Mouse (Mus musculus) kidney, embryonic 16.5 days (tissue): ENCODE results near the gene Ttc23. TPM values are rescaled to one million over a fixed set of nuclear protein-coding genes. Genes with fewer than 3 reads are reported as not detected.

Experiments
- ATAC-seq: fragments of 200-750 bp; cut with Nextera tagmentation; 2 replicates; pipeline ENCODE4 v1.8.0; 2017; ENCODE audit warnings: moderate TSS enrichment; ENCODE audit not compliant: low FRiP score, low TSS enrichment
- H3K27ac ChIP-seq: fragments of 300-500 bp; sonication (generic); 2 replicates; pipeline ENCODE4 v1.5.1; 2014; ENCODE audit warnings: low read length
- H3K27me3 ChIP-seq: fragments of 300-500 bp; sonication (generic); 2 replicates; pipeline ENCODE4 v1.6.1; 2014; ENCODE audit warnings: low read length, control low read depth, mixed read lengths; ENCODE audit not compliant: insufficient read depth
- H3K36me3 ChIP-seq: fragments of 300-500 bp; sonication (generic); 2 replicates; pipeline ENCODE4 v1.6.1; 2014; ENCODE audit warnings: low read length, control low read depth, mixed read lengths; ENCODE audit not compliant: insufficient read depth
- H3K4me1 ChIP-seq: fragments of 300-500 bp; sonication (generic); 2 replicates; pipeline ENCODE4 v1.6.1; 2014; ENCODE audit warnings: low read length, control low read depth, mixed read lengths; ENCODE audit not compliant: insufficient read depth
- H3K4me2 ChIP-seq: fragments of 300-500 bp; sonication (generic); replicated peaks from 2 replicates; pipeline ENCODE4 v1.6.1; 2014; ENCODE audit warnings: low read depth, low read length
- H3K4me3 ChIP-seq: fragments of 300-500 bp; sonication (generic); 2 replicates; pipeline ENCODE4 v1.5.1; 2014; ENCODE audit warnings: mild to moderate bottlenecking, low read length
- H3K9ac ChIP-seq: fragments of 300-500 bp; sonication (generic); replicated peaks from 2 replicates; pipeline ENCODE4 v1.6.1; 2014; ENCODE audit warnings: low read length
- H3K9me3 ChIP-seq: fragments of 300-500 bp; sonication (generic); 2 replicates; pipeline ENCODE4 v1.6.1; 2016; ENCODE audit warnings: low read length, control low read depth
- WGBS: fragments of 180-500 bp; shearing (Covaris S2); extraction: QIAGEN DNeasy Blood & Tissue Kit; methylation state at CpG from one replicate; pipeline ENCODE4 v1.1.7; 2014; 5-methylcytosine and 5-hydroxymethylcytosine counted together
- polyA plus RNA-seq: library from polyadenylated mRNA; unstranded; fragments of >200 nt; fragmentation: Nextera tagmentation; extraction: Ambion mirVana; gene quantifications from 2 replicates; pipeline ENCODE4 v1.2.1, GENCODE M21; 2015

Ttc23 gene
- polyA plus RNA-seq: 30.4 and 32.6 TPM in 2 replicates

- Histone ChIP-seq H3K27ac (peak within 1 kb of the TSS; percentile 95), H3K9me3 (no peaks in the 10 kb centered on the region), H3K4me1 (peaks cover 39% of the 10 kb centered on the region), H3K27me3 (no peaks in the 10 kb centered on the region), H3K9ac (peak within 1 kb of the TSS; percentile 92), H3K4me3 (peak within 1 kb of the TSS; percentile 91), H3K36me3 (no peaks in the 10 kb centered on the region), H3K4me2 (peak within 1 kb of the TSS; percentile 88)
- no peak for ATAC-seq
- under 1% methylated on average over 5 of the region's 5 CpGs for WGBS
These were observed at the start of gene Ttc23 for GRCm38 (mm10) chr7:67647277-67647676. Ttc23 (plus strand) TSS chr7:67647410.

- H3K27me3 ChIP-seq: no peaks in the 10 kb centered on the region
- no peak overlapping the region for H3K4me2 ChIP-seq
- no peaks in the 10 kb centered on the region for H3K4me1 ChIP-seq
- WGBS: 60% methylated on average over 3 of the region's 3 CpGs
- no peak overlapping the region for H3K4me3 ChIP-seq
- no peaks in the 10 kb centered on the region for H3K9me3 ChIP-seq
- no peak for ATAC-seq
- no peak overlapping the region for H3K27ac ChIP-seq
- no peak overlapping the region for H3K9ac ChIP-seq
- H3K36me3 ChIP-seq: no peaks in the 10 kb centered on the region
These were observed 49.2 kb upstream of the Ttc23 start for GRCm38 (mm10) chr7:67598050-67598449.

GRCm38 (mm10) chr7:67605114-67605513 lies 42.1 kb upstream of the Ttc23 start:
- H3K36me3 ChIP-seq: no peaks in the 10 kb centered on the region
- peaks cover 31% of the 10 kb centered on the region for H3K4me1 ChIP-seq
- H3K27me3 ChIP-seq: no peaks in the 10 kb centered on the region
- no peak overlapping the region for H3K4me3 ChIP-seq
- H3K27ac ChIP-seq: peak overlapping the region; percentile 68; the same call in 1 of the 2 replicates
- no peak overlapping the region for H3K4me2 ChIP-seq
- ATAC-seq: peak; percentile 70
- H3K9ac ChIP-seq: no peak overlapping the region
- H3K9me3 ChIP-seq: no peaks in the 10 kb centered on the region
- WGBS: 33% methylated on average over 6 of the region's 6 CpGs

GRCm38 (mm10) chr7:67606250-67606649 lies 41.0 kb upstream of the Ttc23 start:
- Histone ChIP-seq H3K27me3 (no peaks in the 10 kb centered on the region), H3K4me2 (no peak overlapping the region), H3K36me3 (no peaks in the 10 kb centered on the region), H3K9ac (no peak overlapping the region), H3K4me3 (no peak overlapping the region), H3K4me1 (peaks cover 31% of the 10 kb centered on the region), H3K27ac (no peak overlapping the region), H3K9me3 (no peaks in the 10 kb centered on the region)
- 76% methylated on average over 1 of the region's 1 CpGs for WGBS
- peak; percentile 66; the same call in 1 of the 2 replicates for ATAC-seq

GRCm38 (mm10) chr7:67607669-67608347 lies 39.4 kb upstream of the Ttc23 start:
- Histone ChIP-seq H3K27ac (peak overlapping the region; percentile 35), H3K9me3 (no peaks in the 10 kb centered on the region), H3K4me1 (peaks cover 31% of the 10 kb centered on the region), H3K27me3 (no peaks in the 10 kb centered on the region), H3K36me3 (no peaks in the 10 kb centered on the region), H3K4me2 (no peak overlapping the region), H3K9ac (no peak overlapping the region), H3K4me3 (no peak overlapping the region)
- WGBS: 51% methylated on average over 5 of the region's 5 CpGs
- ATAC-seq: peak; percentile 66

GRCm38 (mm10) chr7:67608348-67609024 lies 38.7 kb upstream of the Ttc23 start:
- Histone ChIP-seq H3K4me3 (no peak overlapping the region), H3K4me1 (peaks cover 31% of the 10 kb centered on the region), H3K27me3 (no peaks in the 10 kb centered on the region), H3K9ac (no peak overlapping the region), H3K36me3 (no peaks in the 10 kb centered on the region), H3K27ac (peak overlapping the region; percentile 35), H3K4me2 (no peak overlapping the region), H3K9me3 (no peaks in the 10 kb centered on the region)
- WGBS: 39% methylated on average over 4 of the region's 4 CpGs
- peak; percentile 88 for ATAC-seq

GRCm38 (mm10) chr7:67613795-67614463 lies 33.3 kb upstream of the Ttc23 start:
- peak; percentile 84; the same call in 1 of the 2 replicates for ATAC-seq
- WGBS: 55% methylated on average over 10 of the region's 10 CpGs
- H3K27ac ChIP-seq: peak overlapping the region; percentile 44; the same call in 1 of the 2 replicates

GRCm38 (mm10) chr7:67614464-67614861 lies 32.7 kb upstream of the Ttc23 start:
- Histone ChIP-seq H3K4me1 (peaks cover 34% of the 10 kb centered on the region), H3K27ac (peak overlapping the region; percentile 44; the same call in 1 of the 2 replicates), H3K9ac (no peak overlapping the region), H3K4me2 (no peak overlapping the region), H3K27me3 (no peaks in the 10 kb centered on the region), H3K36me3 (no peaks in the 10 kb centered on the region), H3K4me3 (no peak overlapping the region), H3K9me3 (no peaks in the 10 kb centered on the region)
- 82% methylated on average over 7 of the region's 7 CpGs for WGBS
- ATAC-seq: no peak

More at GRCm38 (mm10) chr7:67613795-67614463, 33.3 kb upstream of the Ttc23 start:
- Histone ChIP-seq H3K9ac (no peak overlapping the region), H3K4me2 (no peak overlapping the region; the same call in 1 of the 2 replicates), H3K36me3 (no peaks in the 10 kb centered on the region), H3K9me3 (no peaks in the 10 kb centered on the region), H3K4me1 (peaks cover 34% of the 10 kb centered on the region), H3K27me3 (no peaks in the 10 kb centered on the region), H3K4me3 (no peak overlapping the region)

- peaks cover 34% of the 10 kb centered on the region for H3K4me1 ChIP-seq
- H3K4me2 ChIP-seq: no peak overlapping the region; the same call in 1 of the 2 replicates
- 10% methylated on average over 4 of the region's 4 CpGs for WGBS
- no peaks in the 10 kb centered on the region for H3K9me3 ChIP-seq
- H3K27ac ChIP-seq: peak overlapping the region; percentile 93
- H3K36me3 ChIP-seq: no peaks in the 10 kb centered on the region
- H3K9ac ChIP-seq: 0 out of 2 replicates have a peak overlapping the region, but pooled peaks have one; percentile 22
- no peaks in the 10 kb centered on the region for H3K27me3 ChIP-seq
- ATAC-seq: 0 out of 2 replicates have a peak, but pooled peaks have one; percentile 47
- H3K4me3 ChIP-seq: no peak overlapping the region
These were observed 30.3 kb upstream of the Ttc23 start for GRCm38 (mm10) chr7:67616890-67617289.
